Comparison of ENCODE assay signal across 10 mouse cellular contexts in the genomic region with DNA sequence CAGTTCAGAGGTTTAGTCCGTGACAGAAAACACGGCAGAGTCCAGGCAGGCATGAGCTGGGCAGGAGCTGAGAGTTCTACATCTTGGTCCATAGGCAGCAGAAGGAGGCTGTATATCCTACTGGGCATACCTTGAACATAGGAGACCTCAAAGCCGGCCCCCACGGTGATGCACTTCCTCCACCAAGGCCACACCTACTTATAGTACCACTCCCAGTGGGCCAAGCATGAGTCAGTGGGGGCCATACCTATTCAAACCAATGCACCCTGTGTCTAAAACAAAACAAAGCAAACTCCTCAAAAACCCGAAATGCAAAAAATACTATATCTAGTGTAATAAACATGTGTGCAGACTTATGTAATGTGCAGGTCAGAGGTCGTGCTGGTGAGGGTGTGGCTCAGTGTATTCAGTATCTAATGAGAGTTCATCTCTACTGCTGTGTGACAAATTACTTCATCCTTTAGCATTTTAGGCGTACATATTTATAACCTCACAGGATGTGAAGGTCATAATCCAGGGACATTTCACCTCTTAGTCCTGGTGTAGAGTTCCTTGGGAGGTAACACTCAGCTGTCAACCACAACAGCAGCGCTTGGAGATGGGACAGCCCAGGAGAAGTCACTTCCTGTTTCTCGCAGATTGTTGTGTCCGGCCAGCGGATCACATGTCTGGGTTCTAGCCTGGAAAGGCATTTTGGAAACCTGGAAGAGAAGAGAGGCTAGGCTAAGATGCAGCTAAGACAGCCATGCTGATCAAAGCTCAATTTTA. TPM values are rescaled to one million over a fixed set of nuclear protein-coding genes. Genes with fewer than 3 reads are reported as not detected.
DNase-seq lines count a peak whose midpoint lies in the region; ATAC-seq and TF ChIP-seq lines count a peak whose summit lies in the region.
"Had no signal": no experiment of that assay in that cellular context is flagged by ENCODE, and none has a peak within 500 bp of the region (broad histone marks: within the 10 kb centered on the region; RNA-seq: fewer than 3 reads in every experiment).

No protein-coding gene starts in this region.

- H3K9me3 ChIP-seq in neural tube, embryonic 11.5 days (ENCODE audit: control insufficient read depth, low read length) = no peaks in the 10 kb centered on the region
- no peaks in the 10 kb centered on the region for H3K9me3 ChIP-seq in limb, embryonic 15.5 days
- H3K9me3 ChIP-seq in stomach, postnatal 0 days (ENCODE audit: control insufficient read depth, low read length) = no peaks in the 10 kb centered on the region

- H3K9ac ChIP-seq in neural tube, embryonic 11.5 days (ENCODE audit: low read length) = no peak overlapping the region
- H3K9ac ChIP-seq in limb, embryonic 15.5 days = no peak overlapping the region
- H3K9ac ChIP-seq in stomach, postnatal 0 days (ENCODE audit: low read length) = no peak overlapping the region

- TF ChIP-seq CTCF in stomach, postnatal 0 days (IDR thresholded peaks at IDR 0.05; ENCODE audit: low read depth) = no peak

- H3K4me1 ChIP-seq in neural tube, embryonic 11.5 days (ENCODE audit: control insufficient read depth, insufficient read depth, low read length) = no peaks in the 10 kb centered on the region
- peaks cover 5% of the 10 kb centered on the region; the same call in 1 of the 2 replicates for H3K4me1 ChIP-seq in limb, embryonic 15.5 days
- peaks cover 6% of the 10 kb centered on the region; the same call in 1 of the 2 replicates for H3K4me1 ChIP-seq in stomach, postnatal 0 days (replicated peaks; ENCODE audit: control insufficient read depth, insufficient read depth)

- H3K27ac ChIP-seq in neural tube, embryonic 11.5 days (ENCODE audit: low read depth, low read length) = no peak overlapping the region
- no peak overlapping the region for H3K27ac ChIP-seq in limb, embryonic 15.5 days
- H3K27ac ChIP-seq in stomach, postnatal 0 days (replicated peaks) = no peak overlapping the region

- H3K4me2 ChIP-seq in neural tube, embryonic 11.5 days (ENCODE audit: low read depth) = no peak overlapping the region
- H3K4me2 ChIP-seq in limb, embryonic 15.5 days = no peak overlapping the region
- peak overlapping the region; percentile 49 for H3K4me2 ChIP-seq in stomach, postnatal 0 days (replicated peaks; ENCODE audit: low read depth)

- peak; percentile 35 for ATAC-seq in neural tube, embryonic 11.5 days (ENCODE audit: insufficient read depth, low FRiP score, low TSS enrichment)
- peak; percentile 44; the same call in 1 of the 2 replicates for ATAC-seq in limb, embryonic 15.5 days (ENCODE audit: insufficient number of reproducible peaks, low FRiP score, low TSS enrichment, low read depth)
- ATAC-seq in stomach, postnatal 0 days (ENCODE audit: low FRiP score, low TSS enrichment) = peak; percentile 63
- ATAC-seq: activated CD4-positive, CD25-positive, alpha-beta regulatory T cell, adult 4 months had no signal

- peaks cover 3% of the 10 kb centered on the region; the same call in 1 of the 2 replicates for H3K36me3 ChIP-seq in neural tube, embryonic 11.5 days (ENCODE audit: control insufficient read depth, insufficient read depth, low read length)
- peaks cover 34% of the 10 kb centered on the region for H3K36me3 ChIP-seq in limb, embryonic 15.5 days
- H3K36me3 ChIP-seq in stomach, postnatal 0 days (ENCODE audit: control insufficient read depth, insufficient read depth, low read length) = 0 out of 2 replicates have a peak, but pooled peaks cover 2% of the 10 kb centered on the region

- DNase-seq in heart, adult 11 months = peak; percentile 85
- no peak for DNase-seq in heart, postnatal 4 days
- no peak for DNase-seq in neural tube, embryonic 11.5 days (ENCODE audit: low spot score)
- no peak for DNase-seq in neural tube, embryonic 10.5 days (ENCODE audit: extremely low spot score, low spot score)
- DNase-seq in stomach, postnatal 0 days (ENCODE audit: low spot score) = no peak
- DNase-seq in urinary bladder, postnatal 10 days (ENCODE audit: low spot score) = no peak
- no peak for DNase-seq in cerebellum, postnatal 10 days
- DNase-seq: kidney, postnatal 14 days had no signal

- H3K4me3 ChIP-seq in neural tube, embryonic 11.5 days (ENCODE audit: low read depth, low read length) = no peak overlapping the region
- no peak overlapping the region for H3K4me3 ChIP-seq in limb, embryonic 15.5 days
- peak overlapping the region; percentile 13; the same call in 1 of the 2 replicates for H3K4me3 ChIP-seq in stomach, postnatal 0 days (ENCODE audit: low read depth, low read length)

- TF ChIP-seq EP300 in stomach, postnatal 0 days (optimal IDR thresholded peaks at IDR 0.05) = no peak

- H3K27me3 ChIP-seq in neural tube, embryonic 11.5 days (ENCODE audit: control insufficient read depth, insufficient read depth, low read length) = no peaks in the 10 kb centered on the region
- no peaks in the 10 kb centered on the region for H3K27me3 ChIP-seq in limb, embryonic 15.5 days
- no peaks in the 10 kb centered on the region for H3K27me3 ChIP-seq in stomach, postnatal 0 days (ENCODE audit: control insufficient read depth, insufficient read depth, low read length)

- 73% methylated on average over 11 of the region's 11 CpGs for WGBS in neural tube, embryonic 11.5 days
- WGBS in limb, embryonic 15.5 days = 74% methylated on average over 11 of the region's 11 CpGs
- 62% methylated on average over 11 of the region's 11 CpGs for WGBS in stomach, postnatal 0 days

RNA-seq across cellular contexts. Expression of a gene that starts 22.7 kb away (rescaled TPM):
- 10 to 100 TPM; 48.8 to 50.5 TPM for total RNA-seq in heart, postnatal 4 days (2021)
- polyA plus RNA-seq in neural tube, embryonic 11.5 days (2014; fragmentation: Nextera tagmentation; extraction: Ambion mirVana) = 34.8 and 34.9 TPM in 2 replicates
- polyA plus RNA-seq in limb, embryonic 15.5 days (2015; fragmentation: Nextera tagmentation; extraction: Ambion mirVana) = 16.2 and 19.8 TPM in 2 replicates
- 13.3 and 13.7 TPM in 2 replicates for polyA plus RNA-seq in stomach, postnatal 0 days (2015; fragmentation: Nextera tagmentation; extraction: Ambion mirVana)

RNA-seq across cellular contexts. Expression of a gene that starts 46.6 kb away (rescaled TPM):
- 10 to 100 TPM; 17.4 to 18.0 TPM for total RNA-seq in heart, postnatal 4 days (2021)
- 3.9 and 4.7 TPM in 2 replicates for polyA plus RNA-seq in neural tube, embryonic 11.5 days (2014; fragmentation: Nextera tagmentation; extraction: Ambion mirVana)
- polyA plus RNA-seq in limb, embryonic 15.5 days (2015; fragmentation: Nextera tagmentation; extraction: Ambion mirVana) = 2.2 and 2.4 TPM in 2 replicates
- 2.7 and 3.1 TPM in 2 replicates for polyA plus RNA-seq in stomach, postnatal 0 days (2015; fragmentation: Nextera tagmentation; extraction: Ambion mirVana)
